Mouse (Mus musculus) heart, embryonic 16.5 days (tissue): ENCODE data around the gene Ess2. TPM values are rescaled to one million over a fixed set of nuclear protein-coding genes. Genes with fewer than 3 reads are reported as not detected.
"Not testable (repeated sequence)": the region's sequence is repeated elsewhere in the genome, so short reads cannot be mapped to it uniquely, and the experiment has no call there.

ENCODE experiments used
- ATAC-seq: fragments of 200-750 bp; cut with Nextera tagmentation; replicated peaks from 2 replicates; pipeline ENCODE4 v1.8.0; 2017; ENCODE audit warnings: moderate number of reproducible peaks; ENCODE audit not compliant: insufficient read depth, low FRiP score; ENCODE audit errors: extremely low read depth
- H3K27ac ChIP-seq: fragments of 300-500 bp; sonication (generic); 2 replicates; pipeline ENCODE4 v1.5.1; 2014; ENCODE audit warnings: mild to moderate bottlenecking, low read length, control low read depth, moderate library complexity
- H3K27me3 ChIP-seq: fragments of 300-500 bp; sonication (generic); 2 replicates; pipeline ENCODE4 v1.6.1; 2014; ENCODE audit warnings: low read length, mixed read lengths; ENCODE audit not compliant: control insufficient read depth, insufficient read depth
- H3K36me3 ChIP-seq: fragments of 300-500 bp; sonication (generic); 2 replicates; pipeline ENCODE4 v1.6.1; 2014; ENCODE audit not compliant: control insufficient read depth, insufficient read depth
- H3K4me1 ChIP-seq: fragments of 300-500 bp; sonication (generic); 2 replicates; pipeline ENCODE4 v1.6.1; 2014; ENCODE audit warnings: low read length, mixed read lengths; ENCODE audit not compliant: control insufficient read depth, insufficient read depth
- H3K4me2 ChIP-seq: fragments of 300-500 bp; sonication (generic); 2 replicates; pipeline ENCODE4 v1.6.1; 2014; ENCODE audit warnings: low read depth, mild to moderate bottlenecking, control low read depth, low read length
- H3K4me3 ChIP-seq: fragments of 300-500 bp; sonication (generic); 2 replicates; pipeline ENCODE4 v1.5.1; 2014; ENCODE audit warnings: mild to moderate bottlenecking, control low read depth, low read length
- H3K9ac ChIP-seq: fragments of 300-500 bp; sonication (generic); 2 replicates; pipeline ENCODE4 v1.6.1; 2014; ENCODE audit warnings: low read length, control low read depth
- H3K9me3 ChIP-seq: fragments of 300-500 bp; sonication (generic); replicated peaks from 2 replicates; pipeline ENCODE4 v1.6.1; 2016; ENCODE audit warnings: low read length; ENCODE audit not compliant: control insufficient read depth
- WGBS: fragments of 180-500 bp; shearing (Covaris S2); extraction: QIAGEN DNeasy Blood & Tissue Kit; methylation state at CpG from one replicate; pipeline ENCODE4 v1.1.7; 2014; 5-methylcytosine and 5-hydroxymethylcytosine counted together
- polyA plus RNA-seq: library from polyadenylated mRNA; unstranded; fragments of >200 nt; fragmentation: Nextera tagmentation; extraction: Ambion mirVana; gene quantifications from 2 replicates; pipeline ENCODE4 v1.2.1, GENCODE M21; 2015

Ess2 gene
- 31.6 and 32.7 TPM in 2 replicates for polyA plus RNA-seq

- H3K9me3 ChIP-seq, result no peaks in the 10 kb centered on the region
- peak within 1 kb of the TSS; percentile 71; the same call in 1 of the 2 replicates for H3K27ac ChIP-seq
- peak within 1 kb of the TSS; percentile 90 for H3K4me3 ChIP-seq
- ATAC-seq, result peak; percentile 88
- H3K27me3 ChIP-seq, result peaks cover 42% of the 10 kb centered on the region
- peak within 1 kb of the TSS; percentile 99 for H3K4me2 ChIP-seq
- H3K36me3 ChIP-seq, result peaks cover 32% of the 10 kb centered on the region
- WGBS, result under 1% methylated on average over 35 of the region's 35 CpGs
- H3K9ac ChIP-seq, result peak within 1 kb of the TSS; percentile 84
- peaks cover 10% of the 10 kb centered on the region for H3K4me1 ChIP-seq
Observed at GRCm38 (mm10) chr16:17911052-17911595, at the start of gene Ess2. TSS of gene Ess2 (minus strand) at chr16:17911348.

- H3K27ac ChIP-seq, ATAC-seq, H3K9me3 ChIP-seq, H3K4me2 ChIP-seq, H3K27me3 ChIP-seq, H3K4me3 ChIP-seq, H3K4me1 ChIP-seq, H3K36me3 ChIP-seq, H3K9ac ChIP-seq: not testable (repeated sequence)
- 92% methylated on average over 17 of the region's 17 CpGs for WGBS
Observed at GRCm38 (mm10) chr16:17956052-17956638, 45.0 kb upstream of the Ess2 start.

GRCm38 (mm10) chr16:17951618-17952017 is 40.5 kb upstream of the Ess2 start:
- 84% methylated on average over 3 of the region's 4 CpGs for WGBS
- Histone ChIP-seq H3K9ac (no peak overlapping the region), H3K4me3 (no peak overlapping the region), H3K4me2 (no peak overlapping the region), H3K27ac (no peak overlapping the region), H3K9me3 (0 out of 2 replicates have a peak, but pooled peaks cover 2% of the 10 kb centered on the region), H3K36me3 (no peaks in the 10 kb centered on the region), H3K4me1 (no peaks in the 10 kb centered on the region), H3K27me3 (no peaks in the 10 kb centered on the region)
- no peak for ATAC-seq

- WGBS, result 64% methylated on average over 4 of the region's 4 CpGs
- H3K9ac ChIP-seq, result no peak overlapping the region
- no peak for ATAC-seq
- H3K27ac ChIP-seq, result no peak overlapping the region
- H3K9me3 ChIP-seq, result no peaks in the 10 kb centered on the region
- H3K4me1 ChIP-seq, result no peaks in the 10 kb centered on the region
- H3K27me3 ChIP-seq, result no peaks in the 10 kb centered on the region
- H3K36me3 ChIP-seq, result no peaks in the 10 kb centered on the region
- no peak overlapping the region for H3K4me2 ChIP-seq
- no peak overlapping the region for H3K4me3 ChIP-seq
Observed at GRCm38 (mm10) chr16:17950068-17950467, 38.9 kb upstream of the Ess2 start.

- H3K4me3 ChIP-seq, result no peak overlapping the region
- WGBS, result 43% methylated on average over 2 of the region's 2 CpGs
- H3K9me3 ChIP-seq, result no peaks in the 10 kb centered on the region
- no peaks in the 10 kb centered on the region for H3K36me3 ChIP-seq
- H3K27ac ChIP-seq, result no peak overlapping the region
- H3K27me3 ChIP-seq, result no peaks in the 10 kb centered on the region
- 0 out of 2 replicates have a peak, but pooled peaks have one; percentile 18 for ATAC-seq
- H3K4me1 ChIP-seq, result no peaks in the 10 kb centered on the region
- H3K9ac ChIP-seq, result no peak overlapping the region
- no peak overlapping the region for H3K4me2 ChIP-seq
Observed at GRCm38 (mm10) chr16:17949421-17949877, 38.3 kb upstream of the Ess2 start.

GRCm38 (mm10) chr16:17945081-17945831 is 34.1 kb upstream of the Ess2 start:
- 49% methylated on average over 7 of the region's 7 CpGs for WGBS
- H3K27me3 ChIP-seq, result no peaks in the 10 kb centered on the region
- H3K36me3 ChIP-seq, result no peaks in the 10 kb centered on the region
- no peak overlapping the region for H3K27ac ChIP-seq
- H3K9ac ChIP-seq, result no peak overlapping the region
- ATAC-seq, result no peak
- no peak overlapping the region for H3K4me2 ChIP-seq
- no peaks in the 10 kb centered on the region for H3K9me3 ChIP-seq
- H3K4me1 ChIP-seq, result no peaks in the 10 kb centered on the region
- no peak overlapping the region for H3K4me3 ChIP-seq

GRCm38 (mm10) chr16:17943466-17943865 is 32.3 kb upstream of the Ess2 start:
- H3K4me1 ChIP-seq, result no peaks in the 10 kb centered on the region
- no peak overlapping the region for H3K9ac ChIP-seq
- no peaks in the 10 kb centered on the region for H3K9me3 ChIP-seq
- H3K27ac ChIP-seq, result no peak overlapping the region
- H3K36me3 ChIP-seq, result no peaks in the 10 kb centered on the region
- WGBS, result 62% methylated on average over 8 of the region's 8 CpGs
- H3K27me3 ChIP-seq, result no peaks in the 10 kb centered on the region
- no peak for ATAC-seq
- H3K4me3 ChIP-seq, result no peak overlapping the region
- H3K4me2 ChIP-seq, result no peak overlapping the region

GRCm38 (mm10) chr16:17939255-17939751 is 28.2 kb upstream of the Ess2 start:
- no peaks in the 10 kb centered on the region for H3K36me3 ChIP-seq

More at GRCm38 (mm10) chr16:17939255-17939751, 28.2 kb upstream of the Ess2 start:
- Histone ChIP-seq H3K9ac (0 out of 2 replicates have a peak overlapping the region, but pooled peaks have one; percentile 22), H3K27ac (no peak overlapping the region; the same call in 1 of the 2 replicates), H3K27me3 (peaks cover 4% of the 10 kb centered on the region; the same call in 1 of the 2 replicates), H3K4me2 (no peak overlapping the region), H3K9me3 (no peaks in the 10 kb centered on the region), H3K4me3 (no peak overlapping the region), H3K4me1 (no peaks in the 10 kb centered on the region)
- ATAC-seq, result no peak
- WGBS, result 39% methylated on average over 9 of the region's 9 CpGs
